Mouse (Mus musculus) hindbrain, embryonic 11.5 days (tissue): ENCODE measurements at regions not wholly inside any gene's neighbourhood (a gene's known extent, or its start where the extent isn't known, plus 50 kb on each side); places are given as distances from the start of the nearest gene placed in this dataset.

Experiments
- ATAC-seq: fragments of 200-750 bp; cut with Nextera tagmentation; 2 replicates; pipeline ENCODE4 v1.8.0; 2017; ENCODE audit warnings: mild to moderate bottlenecking, moderate TSS enrichment, moderate library complexity; ENCODE audit not compliant: low FRiP score
- DNase-seq: peaks from one replicate; pipeline ENCODE4 v3.0.0-alpha.2; 2015; ENCODE audit warnings: low spot score
- H3K27ac ChIP-seq: fragments of 300-500 bp; sonication (generic); 2 replicates; pipeline ENCODE4 v1.5.1; 2014; ENCODE audit warnings: mild to moderate bottlenecking, low read depth, low read length
- H3K27me3 ChIP-seq: fragments of 300-500 bp; sonication (generic); 2 replicates; pipeline ENCODE4 v1.6.1; 2014; ENCODE audit warnings: mild to moderate bottlenecking, low read length, moderate library complexity, mixed read lengths; ENCODE audit not compliant: control insufficient read depth, insufficient read depth
- H3K36me3 ChIP-seq: fragments of 300-500 bp; sonication (generic); 2 replicates; pipeline ENCODE4 v1.6.1; 2014; ENCODE audit warnings: mild to moderate bottlenecking, low read length, moderate library complexity, mixed read lengths; ENCODE audit not compliant: control insufficient read depth, insufficient read depth
- H3K4me1 ChIP-seq: fragments of 300-500 bp; sonication (generic); replicated peaks from 2 replicates; pipeline ENCODE4 v1.6.1; 2014; ENCODE audit warnings: low read length, mixed read lengths; ENCODE audit not compliant: control insufficient read depth, insufficient read depth
- H3K4me2 ChIP-seq: fragments of 300-500 bp; sonication (generic); replicated peaks from 2 replicates; pipeline ENCODE4 v1.6.1; 2014; ENCODE audit warnings: mild to moderate bottlenecking, low read depth, low read length
- H3K4me3 ChIP-seq: fragments of 300-500 bp; sonication (generic); 2 replicates; pipeline ENCODE4 v1.5.1; 2014; ENCODE audit warnings: low read depth, low read length
- H3K9ac ChIP-seq: fragments of 300-500 bp; sonication (generic); 2 replicates; pipeline ENCODE4 v1.6.1; 2014; ENCODE audit warnings: low read depth, low read length
- H3K9me3 ChIP-seq: fragments of 300-500 bp; sonication (generic); 2 replicates; pipeline ENCODE4 v1.6.1; 2016; ENCODE audit warnings: low read length; ENCODE audit not compliant: control insufficient read depth
- WGBS: fragments of 180-500 bp; shearing (Covaris S2); extraction: QIAGEN DNeasy Blood & Tissue Kit; methylation state at CpG from one replicate; pipeline ENCODE4 v1.1.7; 2014; 5-methylcytosine and 5-hydroxymethylcytosine counted together

- no peak overlapping the region for H3K4me2 ChIP-seq
- H3K9ac ChIP-seq = no peak overlapping the region
- no peaks in the 10 kb centered on the region for H3K9me3 ChIP-seq
- no peaks in the 10 kb centered on the region for H3K36me3 ChIP-seq
- H3K27ac ChIP-seq = no peak overlapping the region
- H3K4me1 ChIP-seq = 0 out of 2 replicates have a peak, but pooled peaks cover 2% of the 10 kb centered on the region
- no peak overlapping the region for H3K4me3 ChIP-seq
- 88% methylated on average over 4 of the region's 4 CpGs for WGBS
- no peak for DNase-seq
- ATAC-seq = no peak
- no peaks in the 10 kb centered on the region for H3K27me3 ChIP-seq
These were observed 102.8 kb downstream of the Ndufa10 start for GRCm38 (mm10) chr1:92370842-92371241.

GRCm38 (mm10) chr1:92369972-92370371, 103.7 kb downstream of the Ndufa10 start:
- 90% methylated on average over 5 of the region's 5 CpGs for WGBS
- H3K4me2 ChIP-seq = no peak overlapping the region
- no peaks in the 10 kb centered on the region for H3K9me3 ChIP-seq
- H3K27me3 ChIP-seq = no peaks in the 10 kb centered on the region
- H3K27ac ChIP-seq = no peak overlapping the region
- H3K4me1 ChIP-seq = 0 out of 2 replicates have a peak, but pooled peaks cover 2% of the 10 kb centered on the region
- DNase-seq (no peak), ATAC-seq (no peak)
- no peak overlapping the region for H3K4me3 ChIP-seq
- no peak overlapping the region for H3K9ac ChIP-seq
- H3K36me3 ChIP-seq = no peaks in the 10 kb centered on the region

- no peaks in the 10 kb centered on the region for H3K9me3 ChIP-seq
- no peak overlapping the region for H3K4me2 ChIP-seq
- no peak overlapping the region for H3K4me3 ChIP-seq
- H3K36me3 ChIP-seq = no peaks in the 10 kb centered on the region
- H3K27ac ChIP-seq = no peak overlapping the region
- H3K27me3 ChIP-seq = no peaks in the 10 kb centered on the region
- no peak; the same call in 1 of the 2 replicates for ATAC-seq
- WGBS = 74% methylated on average over 5 of the region's 5 CpGs
- no peaks in the 10 kb centered on the region for H3K4me1 ChIP-seq
- no peak for DNase-seq
- no peak overlapping the region for H3K9ac ChIP-seq
These were observed 107.4 kb downstream of the Ndufa10 start for GRCm38 (mm10) chr1:92366249-92366648.

- no peaks in the 10 kb centered on the region for H3K36me3 ChIP-seq
- DNase-seq (no peak), ATAC-seq (no peak)
- no peaks in the 10 kb centered on the region for H3K4me1 ChIP-seq
- H3K27ac ChIP-seq = no peak overlapping the region
- 84% methylated on average over 4 of the region's 4 CpGs for WGBS
- no peak overlapping the region for H3K4me2 ChIP-seq
- no peak overlapping the region for H3K9ac ChIP-seq
- H3K27me3 ChIP-seq = no peaks in the 10 kb centered on the region
- no peaks in the 10 kb centered on the region for H3K9me3 ChIP-seq
- no peak overlapping the region for H3K4me3 ChIP-seq
These were observed 108.1 kb downstream of the Ndufa10 start for GRCm38 (mm10) chr1:92365366-92366075.

GRCm38 (mm10) chr1:92361677-92362076, 112.0 kb downstream of the Ndufa10 start:
- Histone ChIP-seq H3K27ac (no peak overlapping the region), H3K9ac (no peak overlapping the region), H3K9me3 (no peaks in the 10 kb centered on the region), H3K36me3 (no peaks in the 10 kb centered on the region), H3K27me3 (no peaks in the 10 kb centered on the region; the same call in 1 of the 2 replicates), H3K4me1 (no peaks in the 10 kb centered on the region), H3K4me2 (no peak overlapping the region), H3K4me3 (no peak overlapping the region)
- no peak for ATAC-seq
- DNase-seq = no peak
- 89% methylated on average over 7 of the region's 7 CpGs for WGBS

- no peak overlapping the region for H3K4me2 ChIP-seq
- no peak overlapping the region for H3K9ac ChIP-seq
- no peak overlapping the region for H3K27ac ChIP-seq
- no peaks in the 10 kb centered on the region for H3K4me1 ChIP-seq
- H3K9me3 ChIP-seq = no peaks in the 10 kb centered on the region
- DNase-seq (peak; percentile 85), ATAC-seq (no peak)
- no peaks in the 10 kb centered on the region for H3K36me3 ChIP-seq
- 16% methylated on average over 7 of the region's 7 CpGs for WGBS
- no peak overlapping the region for H3K4me3 ChIP-seq
- H3K27me3 ChIP-seq = no peaks in the 10 kb centered on the region; the same call in 1 of the 2 replicates
These were observed 113.4 kb downstream of the Ndufa10 start for GRCm38 (mm10) chr1:92360255-92360654.

- Histone ChIP-seq H3K36me3 (no peaks in the 10 kb centered on the region), H3K4me3 (no peak overlapping the region), H3K9ac (no peak overlapping the region), H3K4me2 (no peak overlapping the region), H3K9me3 (no peaks in the 10 kb centered on the region), H3K27ac (no peak overlapping the region), H3K27me3 (no peaks in the 10 kb centered on the region; the same call in 1 of the 2 replicates), H3K4me1 (no peaks in the 10 kb centered on the region)
- DNase-seq = no peak
- no peak for ATAC-seq
- WGBS = 85% methylated on average over 2 of the region's 2 CpGs
These were observed 114.2 kb downstream of the Ndufa10 start for GRCm38 (mm10) chr1:92359473-92359872.

- WGBS = 84% methylated on average over 8 of the region's 8 CpGs
- H3K4me3 ChIP-seq = no peak overlapping the region
- no peaks in the 10 kb centered on the region for H3K36me3 ChIP-seq
- no peaks in the 10 kb centered on the region for H3K4me1 ChIP-seq
- H3K9me3 ChIP-seq = no peaks in the 10 kb centered on the region
- no peak overlapping the region for H3K9ac ChIP-seq
- H3K4me2 ChIP-seq = no peak overlapping the region
- DNase-seq (no peak), ATAC-seq (no peak)
- no peaks in the 10 kb centered on the region; the same call in 1 of the 2 replicates for H3K27me3 ChIP-seq
- no peak overlapping the region for H3K27ac ChIP-seq
These were observed 114.8 kb downstream of the Ndufa10 start for GRCm38 (mm10) chr1:92358758-92359287.
